In genomic region chr2:30463904-30464330, GRCm38 (mm10) we compare ENCODE assay signal across 8 mouse cellular contexts. TPM values are rescaled to one million over a fixed set of nuclear protein-coding genes. Genes with fewer than 3 reads are reported as not detected.
DNase-seq lines count a peak whose midpoint lies in the region; ATAC-seq and TF ChIP-seq lines count a peak whose summit lies in the region.

No protein-coding gene starts in this region.

- peak overlapping the region; percentile 70 for H3K27ac ChIP-seq in kidney, adult 2 months (ENCODE audit: insufficient read depth, low read depth, low read length)
- H3K27ac ChIP-seq in liver, embryonic 15.5 days (replicated peaks), result peak overlapping the region; percentile 61; the same call in 1 of the 2 replicates
- no peak overlapping the region for H3K27ac ChIP-seq in neural tube, embryonic 12.5 days

- peak overlapping the region; percentile 3; the same call in 1 of the 2 replicates for H3K9ac ChIP-seq in liver, embryonic 15.5 days
- peak overlapping the region; percentile 40; the same call in 1 of the 2 replicates for H3K9ac ChIP-seq in neural tube, embryonic 12.5 days

- peaks cover 14% of the 10 kb centered on the region for H3K4me1 ChIP-seq in kidney, adult 2 months (ENCODE audit: control insufficient read depth, insufficient read depth, low read length)
- H3K4me1 ChIP-seq in liver, embryonic 15.5 days (replicated peaks), result peaks cover 19% of the 10 kb centered on the region
- peaks cover 18% of the 10 kb centered on the region for H3K4me1 ChIP-seq in neural tube, embryonic 12.5 days

- H3K79me2 ChIP-seq in C2C12 (ENCODE audit: control insufficient read depth, insufficient read depth), result no peaks in the 10 kb centered on the region

- H3K79me3 ChIP-seq in C2C12 (ENCODE audit: low read depth), result peaks cover 1% of the 10 kb centered on the region

- WGBS in kidney, adult 2 months, result 2% methylated on average over 9 of the region's 9 CpGs
- under 1% methylated on average over 9 of the region's 9 CpGs for WGBS in liver, embryonic 15.5 days (ENCODE audit: insufficient replicate concordance)
- WGBS in neural tube, embryonic 12.5 days, result 5% methylated on average over 9 of the region's 9 CpGs

- peaks cover 2% of the 10 kb centered on the region for H3K36me3 ChIP-seq in C2C12 (ENCODE audit: control insufficient read depth, insufficient read depth)
- no peaks in the 10 kb centered on the region for H3K36me3 ChIP-seq in kidney, adult 2 months (ENCODE audit: control insufficient read depth, insufficient read depth, low read length)
- H3K36me3 ChIP-seq in liver, embryonic 15.5 days (replicated peaks), result 0 out of 2 replicates have a peak, but pooled peaks cover 4% of the 10 kb centered on the region
- H3K36me3 ChIP-seq in neural tube, embryonic 12.5 days, result 0 out of 2 replicates have a peak, but pooled peaks cover 2% of the 10 kb centered on the region

- peak overlapping the region; percentile 51 for H3ac ChIP-seq in C2C12 (ENCODE audit: control insufficient read depth, insufficient read length, low read depth)

- peak overlapping the region; percentile 21 for H3K4me3 ChIP-seq in C2C12 (ENCODE audit: insufficient read depth, poor library complexity, severe bottlenecking)
- peak overlapping the region; percentile 24 for H3K4me3 ChIP-seq in kidney, adult 2 months (ENCODE audit: insufficient read depth, low read depth, low read length)
- peak overlapping the region; percentile 54 for H3K4me3 ChIP-seq in liver, embryonic 15.5 days (replicated peaks)
- H3K4me3 ChIP-seq in neural tube, embryonic 12.5 days, result peak overlapping the region; percentile 15

- no peaks in the 10 kb centered on the region for H3K27me3 ChIP-seq in C2C12 (ENCODE audit: control insufficient read depth, insufficient read depth, insufficient read length)
- no peaks in the 10 kb centered on the region for H3K27me3 ChIP-seq in kidney, adult 2 months (replicated peaks; ENCODE audit: control insufficient read depth, insufficient read depth, low read length)
- peaks cover 18% of the 10 kb centered on the region for H3K27me3 ChIP-seq in liver, embryonic 15.5 days
- 0 out of 2 replicates have a peak, but pooled peaks cover 5% of the 10 kb centered on the region for H3K27me3 ChIP-seq in neural tube, embryonic 12.5 days (replicated peaks)

- no peaks in the 10 kb centered on the region for H3K9me3 ChIP-seq in liver, embryonic 15.5 days (replicated peaks)
- H3K9me3 ChIP-seq in neural tube, embryonic 12.5 days, result no peaks in the 10 kb centered on the region

- peak; percentile 87 to 89 for DNase-seq in adrenal gland, adult (ENCODE audit: inconsistent age in 2 of 2, low spot score in 1 of 2)
- peak; percentile 74 for DNase-seq in embryo, embryonic 11 days
- peak; percentile 65 for DNase-seq in heart, adult 8-10 months (ENCODE audit: low spot score)
- peak; percentile 90 for DNase-seq in kidney, adult 2 months
- peak; percentile 66 for DNase-seq in thymus, postnatal 4 days

- ATAC-seq in liver, embryonic 15.5 days (ENCODE audit: insufficient read depth), result peak; percentile 94
- peak; percentile 71 for ATAC-seq in neural tube, embryonic 12.5 days (ENCODE audit: low FRiP score, low read depth)

- no peak for TF ChIP-seq CTCF in C2C12 (IDR thresholded peaks at IDR 0.05; ENCODE audit: control insufficient read depth, insufficient read depth, insufficient read length)
- TF ChIP-seq CTCF in kidney, adult 2 months (conservative IDR thresholded peaks at IDR 0.05; ENCODE audit: insufficient read depth, insufficient read length, low read depth, low read length), result no peak

- TF ChIP-seq POLR2A in kidney, adult 2 months (IDR thresholded peaks at IDR 0.05; ENCODE audit: low read depth, low read length), result no peak

- H3K4me2 ChIP-seq in liver, embryonic 15.5 days, result peak overlapping the region; percentile 61
- peak overlapping the region; percentile 56 for H3K4me2 ChIP-seq in neural tube, embryonic 12.5 days (replicated peaks)

TF ChIP-seq in C2C12, 6 proteins besides CTCF, POLR2A, EP300 and RAD21:
- TF ChIP-seq MAX (IDR thresholded peaks at IDR 0.05) (peak; percentile 84), MYOG (IDR thresholded peaks at IDR 0.05; ENCODE audit: control insufficient read depth, extremely low read depth, insufficient read length) (no peak), CEBPB (IDR thresholded peaks at IDR 0.05; ENCODE audit: low read depth) (no peak), MYOD1 (IDR thresholded peaks at IDR 0.05; ENCODE audit: control insufficient read depth, insufficient read length, low read depth) (peak; percentile 63), FOSL1 (IDR thresholded peaks at IDR 0.05; ENCODE audit: insufficient read depth, low read length, poor library complexity, severe bottlenecking) (no peak), USF1 (IDR thresholded peaks at IDR 0.05; ENCODE audit: low read depth) (no peak)

RNA-seq across cellular contexts. Expression of gene Ier5l, which starts 10.1 kb away (rescaled TPM):
- 61.4 TPM for polyA plus RNA-seq in C2C12 (2012; fragmentation: generic; extraction: Trizol)
- total RNA-seq in heart, adult 8-10 months (2022), result 1 to 10 TPM; 2.4 to 5.0 (median 4.3) TPM
- 9.9 and 16.1 TPM in 2 replicates for polyA plus RNA-seq in kidney, adult 2 months (2012; rRNA removed)
- 0.06 and 0.16 TPM in 2 replicates for polyA plus RNA-seq in liver, embryonic 15.5 days (2015; fragmentation: Nextera tagmentation; extraction: Ambion mirVana)
- polyA plus RNA-seq in neural tube, embryonic 12.5 days (2016; fragmentation: Nextera tagmentation; extraction: Ambion mirVana), result 5.7 and 5.8 TPM in 2 replicates

RNA-seq across cellular contexts. Expression of gene Ptpa, which starts 48.1 kb away (rescaled TPM):
- 213 TPM for polyA plus RNA-seq in C2C12 (2012; fragmentation: generic; extraction: Trizol)
- total RNA-seq in heart, adult 8-10 months (2022), result 100 to 1,000 TPM in 1 of 4 experiments, 10 to 100 TPM in 3; 74.6 to 100 (median 83.0) TPM
- polyA plus RNA-seq in kidney, adult 2 months (2012; rRNA removed), result 132 and 176 TPM in 2 replicates
- 129 and 141 TPM in 2 replicates for polyA plus RNA-seq in liver, embryonic 15.5 days (2015; fragmentation: Nextera tagmentation; extraction: Ambion mirVana)
- polyA plus RNA-seq in neural tube, embryonic 12.5 days (2016; fragmentation: Nextera tagmentation; extraction: Ambion mirVana), result 129 and 135 TPM in 2 replicates

RNA-seq across cellular contexts. Expression of gene Crat, which starts 48.3 kb away (rescaled TPM):
- 22.5 TPM for polyA plus RNA-seq in C2C12 (2012; fragmentation: generic; extraction: Trizol)
- 100 to 1,000 TPM; 490 to 636 (median 559) TPM for total RNA-seq in heart, adult 8-10 months (2022)
- 214 and 254 TPM in 2 replicates for polyA plus RNA-seq in kidney, adult 2 months (2012; rRNA removed)
- polyA plus RNA-seq in liver, embryonic 15.5 days (2015; fragmentation: Nextera tagmentation; extraction: Ambion mirVana), result 24.3 and 29.0 TPM in 2 replicates
- 26.0 and 27.7 TPM in 2 replicates for polyA plus RNA-seq in neural tube, embryonic 12.5 days (2016; fragmentation: Nextera tagmentation; extraction: Ambion mirVana)
